Mouse (Mus musculus): ENCODE measurements around the gene Rhoa.
"Not testable (repeated sequence)": the region's sequence is repeated elsewhere in the genome, so short reads cannot be mapped to it uniquely, and the experiment has no call there.

Gene Rhoa

DNA sequence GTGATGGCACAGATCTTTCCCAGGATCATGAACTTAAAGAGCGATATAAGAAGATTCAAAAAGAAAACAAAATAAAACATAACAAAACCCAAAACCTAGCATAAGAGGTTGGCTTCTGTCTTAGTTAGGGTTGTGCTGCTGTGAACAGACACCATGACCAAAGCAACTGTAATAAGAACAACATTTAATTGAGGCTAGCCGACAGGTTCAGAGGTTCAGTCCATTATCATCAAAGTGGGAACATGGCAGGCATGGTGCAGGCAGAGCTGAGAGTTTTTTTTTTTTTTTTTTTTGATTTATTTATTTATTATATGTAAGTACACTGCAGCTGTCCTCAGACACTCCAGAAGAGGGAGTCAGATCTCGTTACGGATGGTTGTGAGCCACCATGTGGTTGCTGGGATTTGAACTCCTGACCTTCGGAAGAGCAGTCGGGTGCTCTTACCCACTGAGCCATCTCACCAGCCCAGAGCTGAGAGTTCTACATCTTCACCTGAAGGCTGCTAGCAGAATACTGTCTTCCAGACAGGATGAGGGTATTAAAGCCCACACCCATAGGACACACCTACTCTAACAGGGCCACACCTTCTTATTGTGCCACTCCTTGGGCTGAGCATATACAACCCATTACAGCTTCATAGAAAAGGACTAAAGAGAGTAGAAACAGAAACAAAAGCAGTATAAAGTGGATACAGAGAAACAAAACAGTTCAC lies 18.2 kb upstream of the Rhoa start:
- not testable (repeated sequence) for DNase-seq (ENCODE audit: low read depth)

DNA sequence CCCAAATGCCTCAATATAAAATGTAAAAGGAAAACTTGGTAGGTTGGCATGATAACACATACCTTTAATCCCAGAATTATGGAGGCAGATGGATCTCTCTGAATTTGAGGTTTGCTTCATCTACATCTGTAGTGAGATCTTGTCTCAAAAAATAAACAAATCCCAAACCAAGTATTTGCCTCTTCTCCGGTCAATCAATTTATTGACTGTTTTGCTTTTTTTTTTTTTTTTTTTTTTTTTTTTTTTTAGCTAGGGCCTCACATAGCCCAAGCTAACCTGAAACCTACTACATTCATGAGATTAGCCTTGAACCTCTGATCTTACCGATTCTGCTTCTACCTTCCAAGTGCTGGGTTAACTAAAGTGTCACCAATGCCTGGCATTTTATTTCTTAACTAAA lies 16.6 kb upstream of the Rhoa start:
- no peak for DNase-seq (ENCODE audit: low read depth)

DNA sequence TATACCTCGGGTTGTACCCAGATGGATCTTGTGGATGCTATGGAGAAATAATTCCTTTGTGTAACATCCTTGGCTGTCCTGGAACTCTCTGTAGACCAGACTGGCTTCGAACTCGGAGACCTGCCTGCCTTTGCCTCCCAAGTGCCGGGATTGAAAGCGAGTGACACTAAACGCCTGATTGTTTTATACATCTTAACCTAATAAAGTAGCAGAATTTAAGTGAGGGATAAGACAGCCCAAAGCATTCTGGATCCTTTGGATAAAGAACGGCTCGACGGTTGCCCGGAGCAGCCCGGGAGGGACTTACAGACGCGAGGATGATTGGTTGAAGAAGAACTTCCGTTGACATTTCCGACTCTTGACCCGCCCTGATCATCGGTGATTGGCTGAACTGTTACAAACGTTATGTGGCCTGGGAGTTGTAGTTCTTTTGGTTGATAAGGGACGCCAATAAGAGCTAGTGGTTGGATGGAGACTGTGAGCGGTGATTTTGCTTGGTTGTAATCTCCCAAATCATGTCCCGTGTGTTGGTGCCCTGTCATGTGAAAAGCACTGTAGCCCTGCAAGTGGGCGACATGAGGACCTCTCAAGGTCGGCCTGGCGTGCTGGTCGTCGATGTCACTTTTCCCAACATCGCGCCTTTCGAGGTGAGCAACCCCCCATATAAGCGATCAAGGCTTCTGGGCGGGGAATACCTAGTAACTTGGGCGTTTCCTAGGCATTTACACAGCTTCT lies 15.7 kb upstream of the Rhoa start, which contains the start of gene Nicn1:
Gene Nicn1 (plus strand): TSS at position 414 of the 735 bp plus-strand sequence.
- peak; percentile 94 for DNase-seq (ENCODE audit: low read depth)

DNA sequence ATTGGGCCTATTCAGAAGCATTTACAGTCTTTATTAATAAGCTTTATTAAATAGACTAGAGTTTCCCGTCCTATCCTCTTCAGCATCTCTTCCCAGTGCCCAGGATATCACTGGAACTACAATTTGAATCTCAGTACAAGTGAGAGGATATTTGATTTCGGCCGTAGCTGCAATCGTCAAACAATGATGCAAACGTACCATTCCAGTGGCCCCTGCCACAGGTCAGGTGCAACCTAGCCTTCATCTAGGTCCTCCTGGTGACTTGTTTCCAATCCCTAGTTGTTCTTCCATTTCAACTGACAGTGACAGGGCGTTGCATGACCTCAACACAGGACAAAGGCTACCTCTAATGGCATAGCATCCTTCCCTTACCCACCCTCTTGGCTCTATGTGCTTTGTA lies 15.2 kb upstream of the Rhoa start:
- DNase-seq (ENCODE audit: low read depth) = no peak

GRCm38 (mm10) chr9:108296453-108297355 lies 9.2 kb upstream of the Rhoa start, which contains the start of gene Amt:
Gene Amt, plus strand, starts transcription at chr9:108296853.
- no peak for DNase-seq (ENCODE audit: low read depth)

DNA sequence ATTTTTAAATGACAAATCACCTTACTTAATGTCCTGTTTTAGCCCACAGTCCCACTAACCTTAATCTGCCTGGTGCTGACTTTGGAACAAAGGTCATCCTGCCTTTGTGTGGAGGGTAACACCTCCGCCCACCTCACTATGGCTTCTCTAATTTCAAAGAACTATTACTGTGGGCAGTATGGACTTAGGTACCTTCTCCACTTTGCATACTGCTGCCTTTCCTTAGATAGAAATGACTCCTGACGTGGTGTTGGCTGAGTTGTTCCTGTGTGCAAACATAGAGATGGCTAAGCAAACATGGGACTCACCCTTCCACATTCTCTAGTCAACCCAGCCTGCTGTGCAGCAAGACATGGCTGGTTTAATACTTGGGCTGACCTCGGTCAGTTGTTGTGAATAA lies 4.1 kb upstream of the Rhoa start:
- DNase-seq (ENCODE audit: low read depth) = no peak

GRCm38 (mm10) chr9:108304716-108305115 lies 1.2 kb upstream of the Rhoa start:
- no peak for DNase-seq (ENCODE audit: low read depth)

- DNase-seq (ENCODE audit: low read depth) = peak; percentile 16
Measured at GRCm38 (mm10) chr9:108305170-108305569, 759 bp upstream of the Rhoa start.

DNA sequence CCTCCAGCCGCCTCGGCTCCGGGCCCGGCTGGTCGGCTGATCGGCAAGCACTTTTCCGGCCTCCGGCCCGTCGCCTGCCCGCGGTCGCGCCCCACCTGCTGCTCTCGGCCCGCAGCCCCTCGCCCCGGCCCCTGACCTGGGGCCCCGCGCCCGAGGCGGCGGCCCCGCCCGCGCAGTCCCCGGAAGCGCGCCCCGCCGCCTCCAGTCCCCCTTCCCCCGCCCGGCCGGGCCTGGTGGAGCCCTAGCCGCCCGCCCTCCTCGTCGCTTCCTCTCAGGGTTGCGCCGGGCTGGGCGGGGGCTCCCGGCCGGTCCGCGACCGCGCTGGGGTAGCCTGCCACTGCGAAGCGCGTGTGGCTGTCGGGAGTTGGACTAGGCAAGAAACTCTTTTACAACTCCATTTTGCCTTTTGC lies 647 bp downstream of the Rhoa start:
- peak; percentile 79 for DNase-seq (ENCODE audit: low read depth)

GRCm38 (mm10) chr9:108307021-108307807 lies 1.3 kb downstream of the Rhoa start:
- DNase-seq (ENCODE audit: low read depth) = peak; percentile 11

DNA sequence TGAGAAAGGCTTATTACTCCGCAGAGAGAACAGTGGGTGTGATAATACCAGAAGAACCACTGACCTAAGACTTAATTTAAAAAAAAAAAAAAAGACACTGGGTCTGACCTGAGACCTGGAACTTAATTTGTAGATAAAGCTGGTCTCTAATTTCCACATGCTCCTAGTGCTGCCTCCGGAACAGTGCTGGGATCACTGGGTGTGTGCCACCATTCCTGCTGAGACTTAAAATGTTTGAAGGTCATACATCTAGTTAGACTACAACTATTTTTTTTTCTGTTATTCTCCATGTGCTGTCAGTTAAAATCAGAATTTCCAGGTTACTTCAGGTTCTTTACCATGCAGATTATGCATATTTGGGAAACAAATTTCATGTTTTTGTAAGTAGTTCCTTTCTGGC lies 2.2 kb downstream of the Rhoa start:
- DNase-seq (ENCODE audit: low read depth) = no peak

DNA sequence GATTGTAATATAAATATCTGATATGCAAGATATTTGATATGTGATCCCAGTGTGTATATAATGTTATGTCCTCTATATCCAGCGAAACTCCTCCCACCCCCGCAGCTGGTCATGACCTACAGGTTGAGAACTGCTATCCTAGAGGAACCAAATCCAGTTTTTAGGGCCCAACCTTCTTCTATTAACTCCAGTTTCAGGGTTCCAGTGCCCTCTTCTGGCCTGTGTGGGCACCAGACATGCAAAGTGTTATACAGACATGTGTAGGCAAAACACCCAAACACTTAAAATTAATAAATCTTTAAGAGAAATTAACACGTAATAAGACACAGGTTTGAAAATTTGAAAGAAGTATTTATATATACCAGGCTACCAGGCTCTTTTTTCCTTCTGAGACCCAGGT lies 11.6 kb downstream of the Rhoa start:
- DNase-seq (ENCODE audit: low read depth) = peak; percentile 20

DNA sequence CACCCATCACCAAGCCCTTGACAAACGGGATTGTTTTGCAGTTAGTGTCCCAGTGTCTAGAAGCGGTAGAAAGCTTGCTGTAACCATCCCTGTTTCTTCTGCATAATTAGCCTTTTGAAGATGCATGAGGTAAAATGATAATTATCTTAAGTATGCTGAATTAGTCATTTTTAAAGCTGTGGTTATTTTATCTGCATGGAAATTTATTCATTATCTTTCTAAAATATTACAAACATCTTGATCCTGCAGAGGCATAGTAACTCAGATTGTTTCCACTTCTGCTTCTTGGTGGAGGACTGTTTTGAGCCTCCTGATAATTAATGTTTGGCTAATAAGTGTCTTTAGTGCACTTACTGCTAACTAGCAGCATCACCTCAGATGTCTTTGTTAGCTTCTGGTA lies 12.5 kb downstream of the Rhoa start:
- no peak for DNase-seq (ENCODE audit: low read depth)

- not testable (repeated sequence) for DNase-seq (ENCODE audit: low read depth)
Measured at GRCm38 (mm10) chr9:108322054-108322453, 16.1 kb downstream of the Rhoa start.

GRCm38 (mm10) chr9:108324784-108325183 lies 18.9 kb downstream of the Rhoa start:
- no peak for DNase-seq (ENCODE audit: low read depth)

DNA sequence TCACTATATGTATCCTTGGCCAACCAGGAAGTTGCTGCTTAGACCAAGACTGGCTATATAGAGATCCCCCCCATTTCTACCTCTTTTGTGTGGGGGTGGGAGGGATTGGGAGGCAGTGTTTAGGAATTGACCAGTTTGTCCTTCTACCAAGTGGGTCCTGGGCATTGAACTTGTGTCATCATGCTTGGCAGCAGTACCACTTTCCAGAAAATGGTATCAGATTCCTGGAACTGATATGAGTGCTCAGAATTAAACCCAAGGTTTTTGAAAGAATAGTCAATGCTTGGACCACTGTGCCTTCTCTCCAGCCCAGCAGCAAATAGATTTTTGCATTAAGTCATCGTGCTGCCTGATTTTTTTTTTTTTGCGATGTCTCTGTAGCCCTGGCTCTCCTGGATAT lies 19.9 kb downstream of the Rhoa start:
- DNase-seq (ENCODE audit: low read depth) = no peak

- DNase-seq (ENCODE audit: low read depth) = no peak
Measured at GRCm38 (mm10) chr9:108337848-108338550, 32.1 kb downstream of the Rhoa start.

- no peak for DNase-seq (ENCODE audit: low read depth)
Measured at GRCm38 (mm10) chr9:108338551-108338885, 32.6 kb downstream of the Rhoa start.

GRCm38 (mm10) chr9:108338886-108339781 lies 33.2 kb downstream of the Rhoa start, which contains the start of gene Gpx1:
Gene Gpx1, plus strand, starts transcription at chr9:108338903.
- peak; percentile 96 for DNase-seq (ENCODE audit: low read depth)

DNA sequence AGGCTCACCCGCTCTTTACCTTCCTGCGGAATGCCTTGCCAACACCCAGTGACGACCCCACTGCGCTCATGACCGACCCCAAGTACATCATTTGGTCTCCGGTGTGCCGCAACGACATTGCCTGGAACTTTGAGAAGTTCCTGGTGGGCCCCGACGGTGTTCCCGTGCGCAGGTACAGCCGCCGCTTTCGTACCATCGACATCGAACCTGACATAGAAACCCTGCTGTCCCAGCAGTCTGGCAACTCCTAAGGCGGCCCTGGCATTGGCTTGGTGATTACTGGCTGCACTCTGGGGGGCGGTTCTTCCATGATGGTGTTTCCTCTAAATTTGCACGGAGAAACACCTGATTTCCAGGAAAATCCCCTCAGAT lies 33.9 kb downstream of the Rhoa start:
- DNase-seq (ENCODE audit: low read depth) = peak; percentile 47
